Mouse (Mus musculus) kidney, embryonic 15.5 days (tissue): ENCODE measurements at regions not wholly inside any gene's neighbourhood (a gene's known extent, or its start where the extent isn't known, plus 50 kb on each side); places are given as distances from the start of the nearest gene placed in this dataset.
A peak's percentile ranks its signal among the peaks of the same experiment; 100 is the strongest.

ENCODE experiments used
- ATAC-seq: fragments of 200-750 bp; cut with Nextera tagmentation; replicated peaks from 2 replicates; pipeline ENCODE4 v1.8.0; 2017; ENCODE audit warnings: moderate TSS enrichment; ENCODE audit not compliant: low FRiP score
- H3K27ac ChIP-seq: fragments of 300-500 bp; sonication (generic); 2 replicates; pipeline ENCODE4 v1.5.1; 2015; ENCODE audit warnings: mild to moderate bottlenecking, inconsistent platforms
- H3K27me3 ChIP-seq: fragments of 300-500 bp; sonication (generic); 2 replicates; pipeline ENCODE4 v1.6.1; 2015; ENCODE audit warnings: inconsistent platforms
- H3K36me3 ChIP-seq: fragments of 300-500 bp; sonication (generic); 2 replicates; pipeline ENCODE4 v1.6.1; 2015; ENCODE audit warnings: inconsistent platforms
- H3K4me1 ChIP-seq: fragments of 300-500 bp; sonication (generic); 2 replicates; pipeline ENCODE4 v1.6.1; 2015; ENCODE audit warnings: inconsistent platforms
- H3K4me2 ChIP-seq: fragments of 300-500 bp; sonication (generic); 2 replicates; pipeline ENCODE4 v1.6.1; 2015; ENCODE audit warnings: moderate library complexity, mild to moderate bottlenecking, inconsistent platforms
- H3K4me3 ChIP-seq: fragments of 300-500 bp; sonication (generic); replicated peaks from 2 replicates; pipeline ENCODE4 v1.5.1; 2015; ENCODE audit warnings: mild to moderate bottlenecking, inconsistent platforms
- H3K9ac ChIP-seq: fragments of 300-500 bp; sonication (generic); 2 replicates; pipeline ENCODE4 v1.6.1; 2015; ENCODE audit warnings: mild to moderate bottlenecking, inconsistent platforms
- H3K9me3 ChIP-seq: fragments of 300-500 bp; sonication (generic); replicated peaks from 2 replicates; pipeline ENCODE4 v1.6.1; 2016; ENCODE audit warnings: inconsistent platforms
- WGBS: fragments of 180-500 bp; shearing (Covaris S2); methylation state at CpG from one replicate; pipeline ENCODE4 v1.1.7; 2015; ENCODE audit warnings: mixed read lengths; 5-methylcytosine and 5-hydroxymethylcytosine counted together

DNA sequence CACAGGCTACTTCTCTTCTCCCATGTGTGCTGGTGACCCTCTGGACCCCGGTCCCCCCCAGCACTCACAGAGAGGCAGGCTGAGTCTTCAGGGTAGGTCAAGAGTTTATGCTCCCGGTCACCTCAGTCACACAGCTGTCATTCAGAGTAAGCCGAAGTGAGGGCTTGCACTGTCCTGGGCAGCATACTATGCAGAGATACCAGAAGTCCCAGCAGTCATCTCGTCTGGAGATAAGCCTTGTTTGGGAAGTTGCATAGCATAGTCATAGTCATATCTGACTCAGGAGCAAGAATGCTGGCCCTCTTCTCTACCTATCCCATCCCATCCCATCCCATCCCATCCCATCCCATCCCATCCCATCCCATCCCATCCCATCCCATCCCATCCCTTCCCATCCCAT is 1211.5 kb upstream of the A1bg start:
- no peaks in the 10 kb centered on the region for H3K9me3 ChIP-seq
- no peak overlapping the region for H3K4me3 ChIP-seq
- peaks cover 55% of the 10 kb centered on the region for H3K4me1 ChIP-seq
- no peaks in the 10 kb centered on the region for H3K36me3 ChIP-seq
- H3K27me3 ChIP-seq = no peaks in the 10 kb centered on the region
- no peak overlapping the region for H3K4me2 ChIP-seq
- H3K9ac ChIP-seq = no peak overlapping the region
- 78% methylated on average over 4 of the region's 4 CpGs for WGBS
- no peak for ATAC-seq
- no peak overlapping the region for H3K27ac ChIP-seq

DNA sequence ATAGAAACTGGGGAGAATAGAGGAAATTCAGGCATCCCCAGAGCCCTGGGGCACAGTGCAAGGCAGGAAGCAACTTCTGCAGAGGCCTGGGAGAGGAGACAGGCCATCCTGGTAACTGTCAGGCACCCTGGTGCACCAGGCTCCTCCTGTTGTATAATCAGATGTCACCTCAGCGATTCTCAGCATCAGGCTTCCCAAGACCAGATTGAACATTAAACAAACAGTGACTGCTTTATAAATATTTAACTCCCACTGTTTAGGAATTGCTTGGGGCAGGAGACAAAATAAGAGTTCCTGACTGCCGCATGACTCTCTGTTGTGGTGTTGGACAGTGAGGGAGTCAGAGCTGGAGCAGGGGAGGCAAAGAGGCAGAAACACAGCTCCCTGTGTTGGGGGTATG is 1210.1 kb upstream of the A1bg start:
- no peak overlapping the region for H3K4me2 ChIP-seq
- ATAC-seq = peak; percentile 61
- WGBS = 35% methylated on average over 2 of the region's 2 CpGs
- H3K4me1 ChIP-seq = peaks cover 59% of the 10 kb centered on the region
- H3K9me3 ChIP-seq = no peaks in the 10 kb centered on the region
- peak overlapping the region; percentile 72 for H3K27ac ChIP-seq
- no peaks in the 10 kb centered on the region for H3K27me3 ChIP-seq
- H3K9ac ChIP-seq = no peak overlapping the region
- no peaks in the 10 kb centered on the region for H3K36me3 ChIP-seq
- H3K4me3 ChIP-seq = no peak overlapping the region

DNA sequence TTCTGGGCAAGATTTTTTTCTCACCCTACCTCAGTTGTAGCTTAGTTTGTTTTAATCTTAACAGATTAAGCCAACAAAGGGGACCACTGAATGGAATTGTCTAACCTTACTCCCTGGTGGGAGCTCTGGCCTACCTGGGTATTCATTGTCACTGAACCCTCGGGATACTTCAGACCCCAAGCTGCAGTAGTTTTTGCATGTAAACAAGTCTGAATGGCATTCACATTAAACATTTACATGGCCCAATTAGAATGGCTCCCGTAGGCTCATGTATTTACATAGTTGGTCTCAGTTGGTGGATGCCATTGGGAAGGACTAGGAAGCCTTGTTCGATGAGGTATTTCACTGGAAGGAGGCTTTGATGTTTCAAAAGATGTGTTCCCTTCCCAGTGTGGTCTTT is 1208.9 kb upstream of the A1bg start:
- H3K9me3 ChIP-seq = no peaks in the 10 kb centered on the region
- H3K4me3 ChIP-seq = no peak overlapping the region
- no peaks in the 10 kb centered on the region for H3K27me3 ChIP-seq
- H3K9ac ChIP-seq = no peak overlapping the region
- no peak for ATAC-seq
- WGBS = 60% methylated on average over 3 of the region's 3 CpGs
- no peaks in the 10 kb centered on the region for H3K36me3 ChIP-seq
- H3K4me1 ChIP-seq = peaks cover 60% of the 10 kb centered on the region
- no peak overlapping the region for H3K27ac ChIP-seq
- no peak overlapping the region for H3K4me2 ChIP-seq

GRCm38 (mm10) chr15:62130530-62130929 is 1207.7 kb upstream of the A1bg start:
- Histone ChIP-seq H3K4me2 (no peak overlapping the region), H3K4me1 (peaks cover 66% of the 10 kb centered on the region), H3K27me3 (no peaks in the 10 kb centered on the region), H3K4me3 (no peak overlapping the region), H3K9me3 (no peaks in the 10 kb centered on the region), H3K27ac (0 out of 2 replicates have a peak overlapping the region, but pooled peaks have one; percentile 76), H3K36me3 (no peaks in the 10 kb centered on the region), H3K9ac (no peak overlapping the region)
- 81% methylated on average over 4 of the region's 4 CpGs for WGBS
- ATAC-seq = no peak

- H3K9me3 ChIP-seq = no peaks in the 10 kb centered on the region
- peak; percentile 24; the same call in 1 of the 2 replicates for ATAC-seq
- H3K27ac ChIP-seq = peak overlapping the region; percentile 76
- no peaks in the 10 kb centered on the region for H3K27me3 ChIP-seq
- H3K9ac ChIP-seq = no peak overlapping the region
- 36% methylated on average over 11 of the region's 11 CpGs for WGBS
- no peaks in the 10 kb centered on the region for H3K36me3 ChIP-seq
- H3K4me2 ChIP-seq = peak overlapping the region; percentile 9; the same call in 1 of the 2 replicates
- H3K4me3 ChIP-seq = no peak overlapping the region
- H3K4me1 ChIP-seq = peaks cover 71% of the 10 kb centered on the region
Measured at GRCm38 (mm10) chr15:62128546-62129212, 1205.9 kb upstream of the A1bg start.

GRCm38 (mm10) chr15:62127602-62128158 is 1204.9 kb upstream of the A1bg start:
- no peak overlapping the region for H3K4me2 ChIP-seq
- H3K36me3 ChIP-seq = no peaks in the 10 kb centered on the region
- WGBS = 42% methylated on average over 11 of the region's 11 CpGs
- H3K27me3 ChIP-seq = no peaks in the 10 kb centered on the region
- no peak overlapping the region for H3K4me3 ChIP-seq
- no peak overlapping the region for H3K9ac ChIP-seq
- H3K9me3 ChIP-seq = no peaks in the 10 kb centered on the region
- no peak for ATAC-seq
- peak overlapping the region; percentile 76; the same call in 1 of the 2 replicates for H3K27ac ChIP-seq
- peaks cover 64% of the 10 kb centered on the region for H3K4me1 ChIP-seq

GRCm38 (mm10) chr15:62125718-62126117 is 1202.9 kb upstream of the A1bg start:
- Histone ChIP-seq H3K9me3 (no peaks in the 10 kb centered on the region), H3K9ac (no peak overlapping the region), H3K4me2 (no peak overlapping the region), H3K36me3 (no peaks in the 10 kb centered on the region), H3K4me1 (peaks cover 63% of the 10 kb centered on the region), H3K4me3 (no peak overlapping the region), H3K27me3 (no peaks in the 10 kb centered on the region), H3K27ac (no peak overlapping the region)
- 77% methylated on average over 7 of the region's 7 CpGs for WGBS
- no peak for ATAC-seq

GRCm38 (mm10) chr15:62123756-62124155 is 1200.9 kb upstream of the A1bg start:
- no peak overlapping the region for H3K27ac ChIP-seq
- H3K4me2 ChIP-seq = no peak overlapping the region
- no peaks in the 10 kb centered on the region for H3K9me3 ChIP-seq
- H3K36me3 ChIP-seq = no peaks in the 10 kb centered on the region
- H3K4me1 ChIP-seq = peaks cover 60% of the 10 kb centered on the region
- no peak for ATAC-seq
- no peak overlapping the region for H3K4me3 ChIP-seq
- no peaks in the 10 kb centered on the region for H3K27me3 ChIP-seq
- WGBS = 77% methylated on average over 4 of the region's 4 CpGs
- H3K9ac ChIP-seq = no peak overlapping the region

- no peak overlapping the region for H3K9ac ChIP-seq
- H3K4me1 ChIP-seq = peaks cover 56% of the 10 kb centered on the region
- H3K27me3 ChIP-seq = no peaks in the 10 kb centered on the region
- no peak overlapping the region for H3K27ac ChIP-seq
- WGBS = 69% methylated on average over 9 of the region's 9 CpGs
- no peak overlapping the region for H3K4me2 ChIP-seq
- no peaks in the 10 kb centered on the region for H3K9me3 ChIP-seq
- no peak overlapping the region for H3K4me3 ChIP-seq
- ATAC-seq = no peak
- H3K36me3 ChIP-seq = no peaks in the 10 kb centered on the region
Measured at GRCm38 (mm10) chr15:62122265-62123023, 1199.6 kb upstream of the A1bg start.

DNA sequence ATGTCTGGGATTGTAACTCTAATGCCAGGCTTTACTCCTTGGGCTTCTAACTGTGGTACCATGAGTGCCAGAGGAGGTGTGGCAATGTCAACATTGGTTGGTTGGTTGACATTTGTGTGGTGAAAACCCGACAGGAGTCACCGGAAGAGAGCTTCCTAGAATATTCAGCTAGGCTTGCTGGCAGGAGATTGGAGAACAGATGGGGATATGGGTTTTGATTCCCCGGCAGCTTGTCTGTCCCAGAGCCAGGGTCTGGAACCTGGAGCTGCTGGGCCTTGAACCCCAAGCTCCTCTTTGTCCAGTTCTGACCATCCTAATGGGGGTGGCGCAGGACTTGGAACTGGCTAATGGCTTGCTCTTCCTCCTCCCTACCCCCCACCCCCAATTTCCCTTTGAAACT is 1198.9 kb upstream of the A1bg start:
- Histone ChIP-seq H3K27ac (no peak overlapping the region), H3K4me3 (no peak overlapping the region), H3K27me3 (no peaks in the 10 kb centered on the region), H3K9me3 (no peaks in the 10 kb centered on the region), H3K4me1 (peaks cover 51% of the 10 kb centered on the region), H3K4me2 (no peak overlapping the region), H3K36me3 (no peaks in the 10 kb centered on the region), H3K9ac (no peak overlapping the region)
- ATAC-seq = no peak
- WGBS = 87% methylated on average over 4 of the region's 4 CpGs

DNA sequence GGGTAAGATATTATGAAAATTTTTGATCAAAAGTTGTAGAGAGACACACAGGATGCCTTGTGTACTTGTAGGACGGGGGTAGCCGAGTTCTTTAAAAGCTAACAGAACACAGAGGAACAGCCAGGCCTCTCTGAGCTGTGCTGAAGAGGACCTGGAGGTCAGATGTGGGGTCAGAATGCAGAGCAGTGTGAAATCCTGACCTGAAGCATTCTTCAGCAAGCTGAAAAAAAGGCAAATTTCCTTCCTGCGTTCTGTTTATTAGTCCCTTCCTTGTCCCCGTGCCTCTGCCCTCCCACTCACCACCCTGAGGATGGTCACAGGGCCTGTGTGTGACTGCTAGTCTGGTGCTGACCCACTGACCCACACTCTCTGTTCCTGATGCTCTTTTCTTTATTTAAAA is 1197.9 kb upstream of the A1bg start:
- no peaks in the 10 kb centered on the region for H3K36me3 ChIP-seq
- H3K4me2 ChIP-seq = no peak overlapping the region
- H3K9me3 ChIP-seq = no peaks in the 10 kb centered on the region
- no peak overlapping the region for H3K9ac ChIP-seq
- H3K4me1 ChIP-seq = peaks cover 48% of the 10 kb centered on the region
- ATAC-seq = 0 out of 2 replicates have a peak, but pooled peaks have one; percentile 16
- H3K4me3 ChIP-seq = no peak overlapping the region
- peak overlapping the region; percentile 71 for H3K27ac ChIP-seq
- WGBS = 27% methylated on average over 4 of the region's 4 CpGs
- H3K27me3 ChIP-seq = no peaks in the 10 kb centered on the region

DNA sequence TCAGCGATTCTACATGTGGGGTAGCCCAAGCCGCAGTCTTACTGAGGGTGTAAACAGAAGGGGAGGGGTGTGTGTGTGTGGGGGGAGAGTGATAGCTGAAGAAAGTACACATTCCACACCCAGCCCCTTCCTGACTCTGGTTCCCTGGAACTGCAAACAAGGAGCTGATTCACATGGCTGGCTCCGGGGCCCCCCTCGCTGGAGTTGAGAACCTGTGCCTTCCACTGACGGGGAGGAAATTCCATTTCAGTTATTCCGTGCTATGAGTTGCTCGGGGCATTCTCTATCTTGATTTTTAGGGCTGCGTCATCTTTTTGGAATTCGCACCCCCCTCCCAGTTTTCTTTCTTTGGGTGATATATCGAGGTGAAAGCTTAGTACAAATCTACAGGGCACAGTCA is 1196.2 kb upstream of the A1bg start:
- Histone ChIP-seq H3K36me3 (no peaks in the 10 kb centered on the region), H3K4me3 (no peak overlapping the region), H3K4me2 (no peak overlapping the region), H3K4me1 (peaks cover 52% of the 10 kb centered on the region), H3K27ac (peak overlapping the region; percentile 54), H3K9ac (no peak overlapping the region), H3K27me3 (no peaks in the 10 kb centered on the region), H3K9me3 (no peaks in the 10 kb centered on the region)
- 44% methylated on average over 10 of the region's 10 CpGs for WGBS
- ATAC-seq = 0 out of 2 replicates have a peak, but pooled peaks have one; percentile 55
